Mouse (Mus musculus) spleen, adult 2 months (tissue): ENCODE results near the gene Arhgap10.

Experiments
- CTCF ChIP-seq: fragments of 200-500 bp; IDR thresholded peaks from 2 replicates; pipeline ENCODE4 v1.5.1; 2011; ENCODE audit warnings: mild to moderate bottlenecking, inconsistent platforms; ENCODE audit not compliant: insufficient read depth, insufficient read length, insufficient replicate concordance; ENCODE audit errors: extremely low read depth
- POLR2A ChIP-seq: fragments of 200-500 bp; IDR thresholded peaks from 2 replicates; pipeline ENCODE4 v1.6.1; 2011; ENCODE audit warnings: low read depth, low read length, inconsistent platforms

GRCm38 (mm10) chr8:77232411-77232810 lies 285.3 kb downstream of the Arhgap10 start:
- TF ChIP-seq POLR2A (no peak), CTCF (no peak)
